Mouse (Mus musculus) brain, embryonic 14.5 days (tissue): ENCODE measurements at regions not wholly inside any gene's neighbourhood (a gene's known extent, or its start where the extent isn't known, plus 50 kb on each side); places are given as distances from the start of the nearest gene placed in this dataset.

Source experiments
- CTCF ChIP-seq: fragments of 200-500 bp; IDR thresholded peaks from 2 replicates; pipeline ENCODE4 v1.5.1; 2012; ENCODE audit warnings: inconsistent platforms, mild to moderate bottlenecking, moderate library complexity, borderline replicate concordance; ENCODE audit not compliant: insufficient read depth, insufficient read length; ENCODE audit errors: extremely low read depth
- POLR2A ChIP-seq: fragments of 200-500 bp; IDR thresholded peaks from 2 replicates; pipeline ENCODE4 v1.6.1; 2012; ENCODE audit warnings: mild to moderate bottlenecking, inconsistent platforms, borderline replicate concordance; ENCODE audit not compliant: poor library complexity, insufficient read depth, insufficient read length, severe bottlenecking; ENCODE audit errors: extremely low read depth

- no peak for TF ChIP-seq CTCF
- no peak for TF ChIP-seq POLR2A
Observed at GRCm38 (mm10) chr1:152253486-152253885, 133.0 kb downstream of the Tsen15 start.
